Mouse (Mus musculus): ENCODE results near the gene Trappc6b. TPM values are rescaled to one million over a fixed set of nuclear protein-coding genes. Genes with fewer than 3 reads are reported as not detected.
A peak's percentile ranks its signal among the peaks of the same experiment; 100 is the strongest.

Trappc6b gene
- 62.3 and 69.3 TPM in 2 replicates for polyA plus RNA-seq (2014; fragmentation: Nextera tagmentation; extraction: Ambion mirVana)

- Histone ChIP-seq H3K4me3 (ENCODE audit: control insufficient read depth in 1 of 2, insufficient read depth in 1 of 2, low read depth in 1 of 2, low read length in 2 of 2) (peak within 1 kb of the TSS; percentile 85 to 90), H3K27ac (replicated peaks in 1 of 2; ENCODE audit: control insufficient read depth in 1 of 2, insufficient read depth in 1 of 2, low read depth in 2 of 2, low read length in 2 of 2) (peak within 1 kb of the TSS; percentile 89 to 95), H3K4me2 (ENCODE audit: low read length) (peak within 1 kb of the TSS; percentile 77), H3K9me3 (ENCODE audit: control insufficient read depth, low read length) (no peaks in the 10 kb centered on the region), H3K36me3 (ENCODE audit: control insufficient read depth, insufficient read depth, low read length) (peaks cover 20% of the 10 kb centered on the region), H3K27me3 (ENCODE audit: control insufficient read depth, insufficient read depth, low read length) (no peaks in the 10 kb centered on the region), H3K9ac (ENCODE audit: low read length) (peak within 1 kb of the TSS; percentile 94), H3K4me1 (ENCODE audit: control insufficient read depth in 2 of 2, insufficient read depth in 2 of 2, low read length in 2 of 2) (peaks cover 6 to 13% of the 10 kb centered on the region in 2 experiments; a peak in 3 of 4 replicates)
- peak; percentile 97 for ATAC-seq (ENCODE audit: insufficient number of reproducible peaks, insufficient read depth, low FRiP score, low read depth)
- under 1% methylated on average over 48 of the region's 49 CpGs for WGBS
These were observed at the start of gene Trappc6b for GRCm38 (mm10) chr12:59060993-59061595. Gene Trappc6b, minus strand, starts transcription at chr12:59061472.

DNA sequence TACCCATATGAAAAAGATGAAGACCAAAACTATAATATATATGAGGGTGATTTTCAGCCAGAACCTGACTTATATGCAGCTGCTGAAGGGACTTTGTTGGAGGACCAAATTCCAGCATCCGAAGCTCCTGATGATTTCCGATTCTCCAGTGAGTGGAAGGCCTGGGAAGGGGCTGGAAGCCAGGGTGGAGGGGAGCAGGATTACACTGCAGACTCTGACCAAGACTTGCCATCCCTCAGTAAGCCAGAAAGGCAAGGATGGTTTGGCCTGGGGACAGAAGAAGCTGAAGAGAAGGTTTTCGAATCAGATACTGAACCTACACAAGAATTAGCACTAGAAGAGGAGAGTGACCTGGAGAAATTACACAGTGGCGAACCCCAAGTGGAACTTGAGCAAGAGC, 46.7 kb upstream of the Trappc6b start:
- WGBS, result 80% methylated on average over 4 of the region's 4 CpGs
- no peaks in the 10 kb centered on the region for H3K27me3 ChIP-seq (ENCODE audit: control insufficient read depth, insufficient read depth, low read length)
- H3K4me3 ChIP-seq (ENCODE audit: control insufficient read depth in 1 of 2, insufficient read depth in 1 of 2, low read depth in 1 of 2, low read length in 2 of 2), result no peak overlapping the region
- no peak overlapping the region for H3K9ac ChIP-seq (ENCODE audit: low read length)
- H3K36me3 ChIP-seq (ENCODE audit: control insufficient read depth, insufficient read depth, low read length), result no peaks in the 10 kb centered on the region
- no peak for ATAC-seq (ENCODE audit: insufficient number of reproducible peaks, insufficient read depth, low FRiP score, low read depth)
- H3K4me2 ChIP-seq (ENCODE audit: low read length), result no peak overlapping the region
- no peaks in the 10 kb centered on the region for H3K9me3 ChIP-seq (ENCODE audit: control insufficient read depth, low read length)
- no peaks in the 10 kb centered on the region for H3K4me1 ChIP-seq (ENCODE audit: control insufficient read depth in 2 of 2, insufficient read depth in 2 of 2, low read length in 2 of 2)
- no peak overlapping the region for H3K27ac ChIP-seq (replicated peaks in 1 of 2; ENCODE audit: control insufficient read depth in 1 of 2, insufficient read depth in 1 of 2, low read depth in 2 of 2, low read length in 2 of 2)

DNA sequence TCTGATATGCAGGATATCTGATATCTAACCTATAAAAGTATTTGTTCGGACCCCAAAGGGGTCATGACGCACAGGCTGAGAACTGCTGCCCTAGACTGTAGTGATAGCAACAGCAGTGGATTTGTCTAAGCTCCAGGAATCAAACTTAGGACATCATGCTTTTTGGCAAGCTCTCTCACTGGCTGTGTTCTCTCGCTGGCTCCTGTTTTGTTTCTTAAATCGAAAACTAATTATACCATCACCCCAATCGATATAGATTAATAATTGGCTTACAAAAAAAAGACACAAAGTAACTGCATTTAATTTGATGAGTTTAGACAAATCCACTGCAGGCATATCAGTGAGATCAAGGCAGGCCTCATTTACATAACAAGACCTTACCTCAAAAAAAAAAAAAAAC, 45.2 kb upstream of the Trappc6b start:
- Histone ChIP-seq H3K36me3 (ENCODE audit: control insufficient read depth, insufficient read depth, low read length) (no peaks in the 10 kb centered on the region), H3K9ac (ENCODE audit: low read length) (no peak overlapping the region), H3K27me3 (ENCODE audit: control insufficient read depth, insufficient read depth, low read length) (no peaks in the 10 kb centered on the region), H3K27ac (replicated peaks in 1 of 2; ENCODE audit: control insufficient read depth in 1 of 2, insufficient read depth in 1 of 2, low read depth in 2 of 2, low read length in 2 of 2) (no peak overlapping the region), H3K9me3 (ENCODE audit: control insufficient read depth, low read length) (no peaks in the 10 kb centered on the region), H3K4me3 (ENCODE audit: control insufficient read depth in 1 of 2, insufficient read depth in 1 of 2, low read depth in 1 of 2, low read length in 2 of 2) (no peak overlapping the region), H3K4me1 (ENCODE audit: control insufficient read depth in 2 of 2, insufficient read depth in 2 of 2, low read length in 2 of 2) (no peaks in the 10 kb centered on the region), H3K4me2 (ENCODE audit: low read length) (no peak overlapping the region)
- no peak for ATAC-seq (ENCODE audit: insufficient number of reproducible peaks, insufficient read depth, low FRiP score, low read depth)
- WGBS, result 83% methylated on average over 5 of the region's 5 CpGs

DNA sequence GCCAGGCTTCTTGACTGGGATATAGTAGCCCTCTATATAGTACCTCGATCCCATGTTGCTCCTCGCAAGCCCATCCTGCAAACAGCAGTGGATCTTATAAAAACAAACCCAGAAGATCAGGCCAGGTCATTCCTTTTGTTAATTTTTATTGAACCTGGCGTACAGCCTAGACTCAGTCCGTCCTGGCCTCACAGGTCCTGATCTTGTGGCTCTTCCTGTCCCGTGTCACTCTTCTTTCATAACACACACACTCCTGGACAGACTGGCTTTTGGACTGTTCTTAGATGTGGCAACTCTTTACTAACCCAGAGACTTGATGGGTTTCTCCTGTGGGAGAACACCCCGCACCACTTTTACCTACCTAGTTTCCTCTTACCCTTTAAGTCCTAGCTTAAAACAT, 44.6 kb upstream of the Trappc6b start:
- H3K4me1 ChIP-seq (ENCODE audit: control insufficient read depth in 2 of 2, insufficient read depth in 2 of 2, low read length in 2 of 2), result no peaks in the 10 kb centered on the region
- H3K9me3 ChIP-seq (ENCODE audit: control insufficient read depth, low read length), result no peaks in the 10 kb centered on the region
- ATAC-seq (ENCODE audit: insufficient number of reproducible peaks, insufficient read depth, low FRiP score, low read depth), result no peak
- no peak overlapping the region for H3K9ac ChIP-seq (ENCODE audit: low read length)
- no peaks in the 10 kb centered on the region for H3K27me3 ChIP-seq (ENCODE audit: control insufficient read depth, insufficient read depth, low read length)
- no peak overlapping the region for H3K27ac ChIP-seq (replicated peaks in 1 of 2; ENCODE audit: control insufficient read depth in 1 of 2, insufficient read depth in 1 of 2, low read depth in 2 of 2, low read length in 2 of 2)
- H3K4me3 ChIP-seq (ENCODE audit: control insufficient read depth in 1 of 2, insufficient read depth in 1 of 2, low read depth in 1 of 2, low read length in 2 of 2), result no peak overlapping the region
- WGBS, result 71% methylated on average over 6 of the region's 6 CpGs
- H3K36me3 ChIP-seq (ENCODE audit: control insufficient read depth, insufficient read depth, low read length), result no peaks in the 10 kb centered on the region
- H3K4me2 ChIP-seq (ENCODE audit: low read length), result no peak overlapping the region

DNA sequence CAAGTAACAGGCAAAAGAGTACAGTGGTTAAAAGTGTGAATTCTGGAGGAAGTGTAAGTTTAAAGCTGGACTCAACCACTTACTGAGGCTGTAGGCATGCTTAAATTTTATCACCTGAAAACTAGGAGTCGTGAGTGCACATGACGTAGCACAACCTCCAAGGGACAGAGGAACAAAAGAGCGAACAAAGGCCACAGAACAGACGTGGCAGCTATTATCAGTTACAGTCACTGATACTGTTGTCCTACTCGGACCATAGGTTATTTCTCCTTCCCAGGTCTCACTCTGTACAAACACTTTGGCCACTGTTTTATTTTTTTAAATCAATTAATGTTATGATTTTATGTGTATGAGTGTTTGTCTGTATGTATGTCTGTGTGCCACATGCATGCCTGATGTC, 43.5 kb upstream of the Trappc6b start:
- Histone ChIP-seq H3K9ac (ENCODE audit: low read length) (no peak overlapping the region), H3K27me3 (ENCODE audit: control insufficient read depth, insufficient read depth, low read length) (no peaks in the 10 kb centered on the region), H3K4me2 (ENCODE audit: low read length) (no peak overlapping the region), H3K4me3 (ENCODE audit: control insufficient read depth in 1 of 2, insufficient read depth in 1 of 2, low read depth in 1 of 2, low read length in 2 of 2) (no peak overlapping the region), H3K4me1 (ENCODE audit: control insufficient read depth in 2 of 2, insufficient read depth in 2 of 2, low read length in 2 of 2) (no peaks in the 10 kb centered on the region), H3K36me3 (ENCODE audit: control insufficient read depth, insufficient read depth, low read length) (no peaks in the 10 kb centered on the region), H3K9me3 (ENCODE audit: control insufficient read depth, low read length) (no peaks in the 10 kb centered on the region), H3K27ac (replicated peaks in 1 of 2; ENCODE audit: control insufficient read depth in 1 of 2, insufficient read depth in 1 of 2, low read depth in 2 of 2, low read length in 2 of 2) (no peak overlapping the region)
- no peak for ATAC-seq (ENCODE audit: insufficient number of reproducible peaks, insufficient read depth, low FRiP score, low read depth)
- 40% methylated on average over 5 of the region's 5 CpGs for WGBS

DNA sequence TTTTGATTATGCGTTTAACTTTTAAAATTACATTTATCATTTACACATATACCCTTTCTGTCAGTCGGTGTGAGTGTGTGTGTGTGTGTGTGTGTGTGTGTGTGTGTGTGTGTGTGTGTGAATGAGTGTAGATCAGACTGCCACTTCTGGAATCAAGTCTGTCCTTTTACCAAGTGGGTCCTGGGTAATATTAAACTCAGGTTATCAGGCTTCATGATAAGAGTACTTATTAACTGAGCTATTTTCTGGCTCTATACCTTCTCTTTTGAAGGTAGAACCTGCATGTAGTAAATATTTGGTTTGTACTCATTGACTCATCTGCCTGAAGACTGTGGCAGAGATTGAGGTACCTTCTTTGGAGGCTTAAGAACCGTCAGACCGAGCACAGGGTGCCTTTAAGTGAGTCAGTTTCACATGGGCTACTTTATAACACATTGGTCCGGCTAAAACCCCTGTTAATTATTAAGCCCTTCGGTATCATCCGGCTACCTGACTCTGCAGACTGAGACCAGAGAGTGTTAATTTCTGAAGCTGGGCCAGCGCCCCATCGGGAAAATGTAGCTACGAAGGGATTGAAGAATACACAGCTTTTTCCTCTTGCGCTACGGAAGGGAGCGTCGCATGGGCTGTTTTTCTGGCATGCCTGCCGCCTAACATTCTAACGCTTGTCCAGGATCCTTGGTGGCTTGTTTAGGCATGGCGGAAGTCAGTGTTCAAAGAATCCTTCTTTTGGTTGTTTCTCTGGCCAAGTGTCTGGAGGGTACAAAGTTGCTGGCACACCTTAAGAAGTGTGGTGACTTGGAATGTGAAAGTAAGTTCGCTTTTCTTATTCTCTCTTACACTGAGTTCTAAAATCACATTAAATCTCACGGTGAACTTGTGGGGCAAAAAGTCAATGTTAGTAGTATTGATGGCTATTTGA, 34.1 kb upstream of the Trappc6b start, which contains the start of gene Mia2:
Gene Mia2, plus strand, starts transcription at position 696 of the 922 bp plus-strand sequence.
- no peak within 1 kb of the TSS for H3K4me2 ChIP-seq (ENCODE audit: low read length)
- WGBS, result 76% methylated on average over 19 of the region's 19 CpGs
- no peak within 1 kb of the TSS for H3K27ac ChIP-seq (replicated peaks in 1 of 2; ENCODE audit: control insufficient read depth in 1 of 2, insufficient read depth in 1 of 2, low read depth in 2 of 2, low read length in 2 of 2)
- no peaks in the 10 kb centered on the region for H3K9me3 ChIP-seq (ENCODE audit: control insufficient read depth, low read length)
- no peak within 1 kb of the TSS for H3K4me3 ChIP-seq (ENCODE audit: control insufficient read depth in 1 of 2, insufficient read depth in 1 of 2, low read depth in 1 of 2, low read length in 2 of 2)
- no peak within 1 kb of the TSS for H3K9ac ChIP-seq (ENCODE audit: low read length)
- no peak for ATAC-seq (ENCODE audit: insufficient number of reproducible peaks, insufficient read depth, low FRiP score, low read depth)
- H3K36me3 ChIP-seq (ENCODE audit: control insufficient read depth, insufficient read depth, low read length), result no peaks in the 10 kb centered on the region
- H3K27me3 ChIP-seq (ENCODE audit: control insufficient read depth, insufficient read depth, low read length), result no peaks in the 10 kb centered on the region
- no peaks in the 10 kb centered on the region for H3K4me1 ChIP-seq (ENCODE audit: control insufficient read depth in 2 of 2, insufficient read depth in 2 of 2, low read length in 2 of 2)

DNA sequence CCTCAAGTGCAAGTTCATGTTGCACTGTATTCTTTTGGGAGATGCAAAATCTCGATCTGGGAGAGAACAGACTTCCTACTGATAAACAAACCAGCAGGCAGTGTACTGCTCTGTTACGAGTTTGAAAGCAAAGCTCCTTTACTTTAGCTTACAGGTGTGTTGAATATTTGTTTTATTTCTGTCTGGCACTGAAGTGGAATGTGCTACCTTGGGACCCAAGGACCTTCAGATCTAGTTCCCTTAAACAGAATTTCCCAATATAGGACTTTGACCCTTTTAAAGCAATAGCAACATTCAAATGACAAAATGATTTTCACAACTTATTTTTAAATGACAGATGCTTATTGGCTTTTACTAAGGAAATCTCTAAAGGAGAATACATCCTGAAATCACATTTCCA, 32.3 kb upstream of the Trappc6b start:
- WGBS, result 31% methylated on average over 2 of the region's 2 CpGs

More for the DNA sequence above, 32.3 kb upstream of the Trappc6b start:
- Histone ChIP-seq H3K27me3 (ENCODE audit: control insufficient read depth, insufficient read depth, low read length) (no peaks in the 10 kb centered on the region), H3K9me3 (ENCODE audit: control insufficient read depth, low read length) (no peaks in the 10 kb centered on the region), H3K27ac (replicated peaks in 1 of 2; ENCODE audit: control insufficient read depth in 1 of 2, insufficient read depth in 1 of 2, low read depth in 2 of 2, low read length in 2 of 2) (no peak overlapping the region), H3K36me3 (ENCODE audit: control insufficient read depth, insufficient read depth, low read length) (no peaks in the 10 kb centered on the region), H3K9ac (ENCODE audit: low read length) (no peak overlapping the region), H3K4me2 (ENCODE audit: low read length) (no peak overlapping the region), H3K4me3 (ENCODE audit: control insufficient read depth in 1 of 2, insufficient read depth in 1 of 2, low read depth in 1 of 2, low read length in 2 of 2) (no peak overlapping the region), H3K4me1 (ENCODE audit: control insufficient read depth in 2 of 2, insufficient read depth in 2 of 2, low read length in 2 of 2) (no peaks in the 10 kb centered on the region)
- ATAC-seq (ENCODE audit: insufficient number of reproducible peaks, insufficient read depth, low FRiP score, low read depth), result no peak
